ENCODE assay signal across 21 mouse cellular contexts in genomic region chr11:101452093-101452774, GRCm38 (mm10). TPM values are rescaled to one million over a fixed set of nuclear protein-coding genes. Genes with fewer than 3 reads are reported as not detected.
DNase-seq lines count a peak whose midpoint lies in the region; ATAC-seq and TF ChIP-seq lines count a peak whose summit lies in the region.
"Had no signal": no experiment of that assay in that cellular context is flagged by ENCODE, and none has a peak within 500 bp of the region (broad histone marks: within the 10 kb centered on the region; RNA-seq: fewer than 3 reads in every experiment).

No protein-coding gene starts in this region.

- no peak overlapping the region for H3K4me3 ChIP-seq in ES-E14 (ENCODE audit: insufficient read depth in 1 of 2, low read depth in 1 of 2, low read length in 2 of 2, poor library complexity in 1 of 2, severe bottlenecking in 1 of 2)
- no peak overlapping the region for H3K4me3 ChIP-seq in intestine, embryonic 15.5 days (replicated peaks)
- H3K4me3 ChIP-seq in thymus, adult 2 months (ENCODE audit: control insufficient read depth, insufficient read depth, low read length) = no peak overlapping the region
- H3K4me3 ChIP-seq in embryonic facial prominence, embryonic 10.5 days = no peak overlapping the region
- H3K4me3 ChIP-seq: forebrain, embryonic 13.5 days; heart, adult 2 months; heart, embryonic 15.5 days; hindbrain, embryonic 10.5 days had no signal

- TF ChIP-seq POLR2A in thymus, adult 2 months (IDR thresholded peaks at IDR 0.05; ENCODE audit: control insufficient read depth, extremely low read depth, insufficient read depth, low read length, poor library complexity) = no peak

- H3K9me3 ChIP-seq in ES-E14 (ENCODE audit: control insufficient read depth, insufficient read depth, low read depth, low read length) = no peaks in the 10 kb centered on the region
- H3K9me3 ChIP-seq in intestine, embryonic 15.5 days = no peaks in the 10 kb centered on the region
- H3K9me3 ChIP-seq in embryonic facial prominence, embryonic 10.5 days = no peaks in the 10 kb centered on the region
- H3K9me3 ChIP-seq: forebrain, embryonic 13.5 days; heart, embryonic 15.5 days; hindbrain, embryonic 10.5 days had no signal

- peaks cover 6 to 8% of the 10 kb centered on the region in 2 experiments; a peak in 3 of 4 replicates for H3K4me1 ChIP-seq in ES-E14 (ENCODE audit: control insufficient read depth in 2 of 2, insufficient read depth in 2 of 2, low read length in 2 of 2, poor library complexity in 1 of 2)
- H3K4me1 ChIP-seq in intestine, embryonic 15.5 days (replicated peaks) = no peaks in the 10 kb centered on the region; the same call in 1 of the 2 replicates
- peaks cover 16% of the 10 kb centered on the region for H3K4me1 ChIP-seq in thymus, adult 2 months (replicated peaks; ENCODE audit: control insufficient read depth, insufficient read depth, low read length)
- H3K4me1 ChIP-seq in embryonic facial prominence, embryonic 10.5 days = peaks cover 19% of the 10 kb centered on the region

- peak overlapping the region; percentile 15; the same call in 1 of the 2 replicates for H3K27ac ChIP-seq in ES-E14 (ENCODE audit: insufficient read depth, low read depth, low read length, poor library complexity, severe bottlenecking)
- 0 out of 2 replicates have a peak overlapping the region, but pooled peaks have one; percentile 3 for H3K27ac ChIP-seq in intestine, embryonic 15.5 days
- H3K27ac ChIP-seq in thymus, adult 2 months (ENCODE audit: control insufficient read depth, insufficient read depth, low read length) = no peak overlapping the region
- H3K27ac ChIP-seq in embryonic facial prominence, embryonic 10.5 days (replicated peaks) = no peak overlapping the region
- H3K27ac ChIP-seq: forebrain, embryonic 13.5 days; heart, adult 2 months; heart, embryonic 15.5 days; hindbrain, embryonic 10.5 days; hindbrain, embryonic 14.5 days had no signal

- no peaks in the 10 kb centered on the region for H3K36me3 ChIP-seq in ES-E14 (ENCODE audit: control insufficient read depth, insufficient read depth, low read length, poor library complexity, severe bottlenecking)
- no peaks in the 10 kb centered on the region; the same call in 1 of the 2 replicates for H3K36me3 ChIP-seq in intestine, embryonic 15.5 days
- peaks cover 1% of the 10 kb centered on the region; the same call in 1 of the 2 replicates for H3K36me3 ChIP-seq in thymus, adult 2 months (ENCODE audit: control insufficient read depth, insufficient read depth, low read length)
- H3K36me3 ChIP-seq in embryonic facial prominence, embryonic 10.5 days (replicated peaks) = no peaks in the 10 kb centered on the region

- in situ Hi-C loops in ES-E14 (cut with MboI; ENCODE audit: low sequenced_read_pairs in 2 of 2, unreplicated experiment in 2 of 2) = no loop called here

- 64% methylated on average over 10 of the region's 10 CpGs for WGBS in intestine, embryonic 15.5 days
- WGBS in thymus, adult 2 months = 53% methylated on average over 10 of the region's 10 CpGs
- WGBS in embryonic facial prominence, embryonic 10.5 days = 78% methylated on average over 10 of the region's 10 CpGs

- DNase-seq in heart, adult 11 months = peak; percentile 83
- DNase-seq in heart, postnatal 4 days = no peak
- DNase-seq in ES-E14 (ENCODE audit: low read depth, low spot score) = no peak
- no peak for DNase-seq in thymus, adult 2 months
- no peak for DNase-seq in embryonic facial prominence, embryonic 10.5 days (ENCODE audit: low spot score)
- no peak for DNase-seq in gastrocnemius, postnatal 25 days
- DNase-seq: adrenal gland, postnatal 10 days; cerebellum, adult 11-12 months; cerebellum, adult 9-10 months; cerebellum, postnatal 25 days; forebrain, postnatal 0 days; gastrocnemius, postnatal 14 days; heart, adult 2 months; heart, postnatal 14 days; kidney, adult 11 months had no signal

- H3K27me3 ChIP-seq in intestine, embryonic 15.5 days (replicated peaks) = no peaks in the 10 kb centered on the region
- H3K27me3 ChIP-seq in thymus, adult 2 months (ENCODE audit: control insufficient read depth, insufficient read depth, low read length) = no peaks in the 10 kb centered on the region
- no peaks in the 10 kb centered on the region for H3K27me3 ChIP-seq in embryonic facial prominence, embryonic 10.5 days (replicated peaks; ENCODE audit: low read depth, poor library complexity, severe bottlenecking)
- H3K27me3 ChIP-seq: forebrain, embryonic 13.5 days; heart, embryonic 15.5 days had no signal

- TF ChIP-seq CTCF in thymus, adult 2 months (IDR thresholded peaks at IDR 0.05; ENCODE audit: borderline replicate concordance, control insufficient read depth, extremely low read depth, insufficient read depth, low read length, poor library complexity) = no peak

- 0 out of 2 replicates have a peak overlapping the region, but pooled peaks have one; percentile 0 for H3K4me2 ChIP-seq in intestine, embryonic 15.5 days (replicated peaks)
- H3K4me2 ChIP-seq: forebrain, embryonic 13.5 days; heart, embryonic 11.5 days; heart, embryonic 15.5 days; hindbrain, embryonic 14.5 days had no signal

- H3K9ac ChIP-seq in ES-E14 (ENCODE audit: insufficient read depth, low read depth, low read length, poor library complexity, severe bottlenecking) = no peak overlapping the region; the same call in 1 of the 2 replicates
- no peak overlapping the region for H3K9ac ChIP-seq in intestine, embryonic 15.5 days
- H3K9ac ChIP-seq: forebrain, embryonic 13.5 days; forebrain, postnatal 0 days; heart, embryonic 15.5 days; hindbrain, embryonic 14.5 days had no signal

- peak; percentile 39 for ATAC-seq in intestine, embryonic 15.5 days
- ATAC-seq: forebrain, embryonic 13.5 days; forebrain, postnatal 0 days had no signal

TF ChIP-seq in ES-E14, 5 proteins besides CTCF, POLR2A, EP300 and RAD21:
- TF ChIP-seq MAFK (IDR thresholded peaks at IDR 0.05; ENCODE audit: insufficient read depth, low read depth, low read length) (no peak), HCFC1 (IDR thresholded peaks at IDR 0.05; ENCODE audit: borderline replicate concordance, insufficient read depth, low read length) (no peak), ZC3H11A (IDR thresholded peaks at IDR 0.05; ENCODE audit: borderline replicate concordance, low read depth, low read length) (no peak), CHD2 (IDR thresholded peaks at IDR 0.05; ENCODE audit: low read depth, low read length) (no peak), ZNF384 (IDR thresholded peaks at IDR 0.05; ENCODE audit: low read depth, low read length) (no peak)
TF ChIP-seq in ES-E14: peak in this region for 0.

RNA-seq across cellular contexts. Expression of gene Ifi35, which starts 4.0 kb away (rescaled TPM):
- 10 to 100 TPM; 12.0 to 13.1 TPM for total RNA-seq in heart, postnatal 4 days (2021)
- 5.0 and 9.1 TPM in 2 replicates for total RNA-seq in ES-E14 (2012; rRNA removed)
- 23.9 and 24.5 TPM in 2 replicates for polyA plus RNA-seq in intestine, embryonic 15.5 days (2015; fragmentation: Nextera tagmentation; extraction: Ambion mirVana)
- 63.6 and 83.6 TPM in 2 replicates for polyA plus RNA-seq in thymus, adult 2 months (2012; rRNA removed)
- 2.1 and 3.1 TPM in 2 replicates for polyA plus RNA-seq in embryonic facial prominence, embryonic 10.5 days (2016; fragmentation: Nextera tagmentation; extraction: Ambion mirVana)
- total RNA-seq in gastrocnemius, postnatal 25 days (2021) = 10 to 100 TPM in 1 of 2 experiments, 1 to 10 TPM in 1; 8.5 to 10.8 TPM

RNA-seq across cellular contexts. Expression of gene Rpl27, which starts 10.1 kb away (rescaled TPM):
- 10 to 100 TPM; 69.0 to 72.5 TPM for total RNA-seq in heart, postnatal 4 days (2021)
- total RNA-seq in ES-E14 (2012; rRNA removed) = 1,298 and 1,307 TPM in 2 replicates
- polyA plus RNA-seq in intestine, embryonic 15.5 days (2015; fragmentation: Nextera tagmentation; extraction: Ambion mirVana) = 322 and 353 TPM in 2 replicates
- polyA plus RNA-seq in thymus, adult 2 months (2012; rRNA removed) = 666 and 730 TPM in 2 replicates
- polyA plus RNA-seq in embryonic facial prominence, embryonic 10.5 days (2016; fragmentation: Nextera tagmentation; extraction: Ambion mirVana) = 469 and 481 TPM in 2 replicates
- 10 to 100 TPM; 40.6 to 42.5 TPM for total RNA-seq in gastrocnemius, postnatal 25 days (2021)

RNA-seq across cellular contexts. Expression of gene Rnd2, which starts 12.6 kb away (rescaled TPM):
- 10 to 100 TPM; 11.5 to 11.7 TPM for total RNA-seq in heart, postnatal 4 days (2021)
- 8.9 and 10.4 TPM in 2 replicates for total RNA-seq in ES-E14 (2012; rRNA removed)
- 23.7 and 24.5 TPM in 2 replicates for polyA plus RNA-seq in intestine, embryonic 15.5 days (2015; fragmentation: Nextera tagmentation; extraction: Ambion mirVana)
- polyA plus RNA-seq in thymus, adult 2 months (2012; rRNA removed) = 3.5 and 4.3 TPM in 2 replicates
- polyA plus RNA-seq in embryonic facial prominence, embryonic 10.5 days (2016; fragmentation: Nextera tagmentation; extraction: Ambion mirVana) = 16.5 and 31.6 TPM in 2 replicates
- total RNA-seq in gastrocnemius, postnatal 25 days (2021) = 1 to 10 TPM; 2.9 to 3.6 TPM

RNA-seq across cellular contexts. Expression of gene Vat1, which starts 13.8 kb away (rescaled TPM):
- 10 to 100 TPM; 59.5 to 60.4 TPM for total RNA-seq in heart, postnatal 4 days (2021)
- 41.9 and 57.5 TPM in 2 replicates for total RNA-seq in ES-E14 (2012; rRNA removed)
- 69.7 and 70.0 TPM in 2 replicates for polyA plus RNA-seq in intestine, embryonic 15.5 days (2015; fragmentation: Nextera tagmentation; extraction: Ambion mirVana)
- polyA plus RNA-seq in thymus, adult 2 months (2012; rRNA removed) = 67.9 and 73.6 TPM in 2 replicates
- polyA plus RNA-seq in embryonic facial prominence, embryonic 10.5 days (2016; fragmentation: Nextera tagmentation; extraction: Ambion mirVana) = 21.3 and 29.6 TPM in 2 replicates
- 10 to 100 TPM; 13.1 to 19.3 TPM for total RNA-seq in gastrocnemius, postnatal 25 days (2021)

RNA-seq across cellular contexts. Expression of gene Ptges3l, which starts 27.1 kb away (rescaled TPM):
- total RNA-seq in heart, postnatal 4 days (2021) = 10 to 100 TPM; 50.6 to 52.8 TPM
- total RNA-seq in ES-E14 (2012; rRNA removed) = 3.2 and 3.4 TPM in 2 replicates
- polyA plus RNA-seq in intestine, embryonic 15.5 days (2015; fragmentation: Nextera tagmentation; extraction: Ambion mirVana) = 11.7 TPM in 2 replicates
- 1.3 and 3.1 TPM in 2 replicates for polyA plus RNA-seq in thymus, adult 2 months (2012; rRNA removed)
- polyA plus RNA-seq in embryonic facial prominence, embryonic 10.5 days (2016; fragmentation: Nextera tagmentation; extraction: Ambion mirVana) = 3.9 and 4.7 TPM in 2 replicates
- total RNA-seq in gastrocnemius, postnatal 25 days (2021) = 100 to 1,000 TPM; 106 to 110 TPM

Comparison
In these comparisons a context has a peak if more than half of its experiments do, and no peak if none do; other contexts are left out.
1. H3K27ac ChIP-seq: peak in ES-E14 (single experiment) and intestine, embryonic 15.5 days (single experiment); none in thymus, adult 2 months (single experiment) and embryonic facial prominence, embryonic 10.5 days (single experiment).
2. RNA of gene Rpl27, which starts 10.1 kb away (total RNA-seq): 1,298 to 1,307 TPM in ES-E14; 69.0 to 72.5 TPM in heart, postnatal 4 days and 40.6 to 42.5 TPM in gastrocnemius, postnatal 25 days; every median in the first group is over 10 times any median in the second.